Mouse (Mus musculus): ENCODE measurements around the gene Gpc4. TPM values are rescaled to one million over a fixed set of nuclear protein-coding genes. Genes with fewer than 3 reads are reported as not detected.

Gene Gpc4
- polyA plus RNA-seq, 1 experiment, result 1.6 TPM

- H3K36me3 ChIP-seq (replicated peaks; ENCODE audit: low read length), result no peaks in the 10 kb centered on the region
- 0 out of 2 replicates have a peak, but pooled peaks cover 4% of the 10 kb centered on the region for H3K9me3 ChIP-seq
- TF ChIP-seq GATA1 (IDR thresholded peaks at IDR 0.05; ENCODE audit: borderline replicate concordance, low read length) (no peak), FLI1 (IDR thresholded peaks at IDR 0.05; ENCODE audit: low read length) (no peak)
- no peaks in the 10 kb centered on the region for H3K4me1 ChIP-seq
- H3K27me3 ChIP-seq (replicated peaks), result peaks cover 5% of the 10 kb centered on the region
- no peak overlapping the region for H3K4me3 ChIP-seq (replicated peaks)
These were observed 111.6 kb downstream of the Gpc4 start for GRCm38 (mm10) chrX:52053416-52053815.

DNA sequence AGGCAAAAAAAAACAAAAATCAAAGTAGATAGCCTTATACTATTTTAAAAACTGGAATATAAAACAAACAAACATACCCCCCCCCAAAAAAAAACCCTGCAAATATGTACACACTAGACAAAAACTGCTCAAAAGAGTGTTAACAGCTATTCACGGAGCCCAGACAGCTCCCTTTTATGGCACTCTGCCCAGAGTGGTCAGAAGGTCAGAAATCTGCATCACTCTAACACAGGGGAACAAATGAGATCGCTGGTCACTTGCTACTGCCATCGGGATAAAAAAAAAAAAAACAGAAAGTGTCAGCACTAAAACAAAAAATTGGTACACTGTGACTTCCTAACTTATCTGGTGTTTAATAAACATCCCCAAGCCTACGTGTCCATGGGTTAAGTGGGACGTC is 113.0 kb downstream of the Gpc4 start:
- H3K9me3 ChIP-seq, result peaks cover 9% of the 10 kb centered on the region; the same call in 1 of the 2 replicates
- no peaks in the 10 kb centered on the region for H3K36me3 ChIP-seq (replicated peaks; ENCODE audit: low read length)
- no peak overlapping the region for H3K4me3 ChIP-seq (replicated peaks)
- peaks cover 8% of the 10 kb centered on the region for H3K27me3 ChIP-seq (replicated peaks)
- H3K4me1 ChIP-seq, result no peaks in the 10 kb centered on the region
- TF ChIP-seq FLI1 (IDR thresholded peaks at IDR 0.05; ENCODE audit: low read length) (no peak), GATA1 (IDR thresholded peaks at IDR 0.05; ENCODE audit: borderline replicate concordance, low read length) (no peak)

DNA sequence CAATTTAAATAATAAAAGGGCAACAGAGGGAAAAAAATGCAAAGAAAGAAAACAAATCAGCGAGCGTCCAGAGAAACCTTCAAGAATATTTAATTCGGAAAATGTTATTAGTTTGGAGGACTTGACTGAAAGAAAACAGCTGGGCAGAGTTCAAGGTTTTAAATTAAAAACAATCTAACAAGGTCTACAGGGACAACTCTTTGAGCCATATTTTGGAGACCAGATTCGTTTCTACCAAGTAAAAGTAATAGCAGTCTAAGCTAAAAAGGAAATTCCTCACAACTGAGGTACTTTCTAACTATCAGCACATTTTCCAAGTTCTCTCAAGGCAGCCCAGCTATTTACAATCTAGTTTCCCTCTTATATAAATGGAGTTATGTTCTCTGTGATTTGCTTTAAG is 114.1 kb downstream of the Gpc4 start:
- H3K9me3 ChIP-seq, result peaks cover 5% of the 10 kb centered on the region; the same call in 1 of the 2 replicates
- H3K36me3 ChIP-seq (replicated peaks; ENCODE audit: low read length), result no peaks in the 10 kb centered on the region
- TF ChIP-seq FLI1 (IDR thresholded peaks at IDR 0.05; ENCODE audit: low read length), result no peak
- no peak for TF ChIP-seq GATA1 (IDR thresholded peaks at IDR 0.05; ENCODE audit: borderline replicate concordance, low read length)
- peaks cover 4% of the 10 kb centered on the region for H3K27me3 ChIP-seq (replicated peaks)
- no peaks in the 10 kb centered on the region for H3K4me1 ChIP-seq
- no peak overlapping the region for H3K4me3 ChIP-seq (replicated peaks)

GRCm38 (mm10) chrX:52039875-52040274 is 125.2 kb downstream of the Gpc4 start:
- Histone ChIP-seq H3K36me3 (replicated peaks; ENCODE audit: low read length) (no peaks in the 10 kb centered on the region), H3K27me3 (replicated peaks) (peaks cover 8% of the 10 kb centered on the region), H3K4me3 (replicated peaks) (no peak overlapping the region), H3K4me1 (no peaks in the 10 kb centered on the region), H3K9me3 (0 out of 2 replicates have a peak, but pooled peaks cover 6% of the 10 kb centered on the region)
- no peak for TF ChIP-seq FLI1 (IDR thresholded peaks at IDR 0.05; ENCODE audit: low read length)

GRCm38 (mm10) chrX:52030146-52030545 is 134.9 kb downstream of the Gpc4 start:
- no peaks in the 10 kb centered on the region for H3K36me3 ChIP-seq (replicated peaks; ENCODE audit: low read length)
- TF ChIP-seq GATA1 (IDR thresholded peaks at IDR 0.05; ENCODE audit: borderline replicate concordance, low read length) (no peak), FLI1 (IDR thresholded peaks at IDR 0.05; ENCODE audit: low read length) (no peak)
- no peak overlapping the region for H3K4me3 ChIP-seq (replicated peaks)
- H3K9me3 ChIP-seq, result no peaks in the 10 kb centered on the region
- peaks cover 4% of the 10 kb centered on the region for H3K27me3 ChIP-seq (replicated peaks)
- no peaks in the 10 kb centered on the region for H3K4me1 ChIP-seq

DNA sequence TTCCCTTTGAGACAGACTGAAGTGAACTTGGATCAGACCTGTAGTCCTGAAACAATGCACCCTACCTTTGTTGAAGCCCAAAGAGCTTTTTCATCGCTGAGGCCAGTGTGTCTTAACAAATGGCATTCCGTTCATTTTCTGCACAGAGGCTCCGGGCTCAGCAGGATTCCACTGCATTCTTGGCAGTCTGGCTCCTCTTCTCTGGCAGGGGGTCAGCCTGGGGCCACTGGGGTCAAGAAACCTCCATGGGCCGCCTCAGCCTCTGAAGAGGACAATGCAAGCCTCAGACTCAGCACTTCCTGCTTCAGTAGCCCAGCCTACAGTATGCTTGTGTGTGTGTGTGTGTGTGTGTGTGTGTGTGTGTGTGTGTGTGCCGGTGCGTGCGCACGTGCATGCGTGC is 147.4 kb downstream of the Gpc4 start:
- Histone ChIP-seq H3K9me3 (no peaks in the 10 kb centered on the region), H3K4me1 (no peaks in the 10 kb centered on the region), H3K4me3 (replicated peaks) (no peak overlapping the region), H3K27me3 (replicated peaks) (peaks cover 12% of the 10 kb centered on the region), H3K36me3 (replicated peaks; ENCODE audit: low read length) (no peaks in the 10 kb centered on the region)
- TF ChIP-seq GATA1 (IDR thresholded peaks at IDR 0.05; ENCODE audit: borderline replicate concordance, low read length) (no peak), FLI1 (IDR thresholded peaks at IDR 0.05; ENCODE audit: low read length) (no peak)

Other genes with a start within 250 kb of the Gpc4 start
- not detected in 2 replicates for gene 1700080O16Rik, start 192.5 kb downstream of the Gpc4 start, polyA plus RNA-seq (2012; ENCODE audit: insufficient read depth, low replicate concordance)